Mouse (Mus musculus) hindbrain, postnatal 0 days (tissue): ENCODE results near the gene Frk. TPM values are rescaled to one million over a fixed set of nuclear protein-coding genes. Genes with fewer than 3 reads are reported as not detected.

Source experiments
- ATAC-seq: fragments of 200-750 bp; cut with Nextera tagmentation; 2 replicates; pipeline ENCODE4 v1.8.0; 2017; ENCODE audit warnings: mild to moderate bottlenecking, moderate TSS enrichment, moderate library complexity
- DNase-seq: peaks from one replicate; pipeline ENCODE4 v3.0.0-alpha.2; 2015; ENCODE audit warnings: low spot score
- H3K27ac ChIP-seq: fragments of 300-500 bp; sonication (generic); 2 replicates; pipeline ENCODE4 v1.5.1; 2014; ENCODE audit warnings: mild to moderate bottlenecking
- H3K27me3 ChIP-seq: fragments of 300-500 bp; sonication (generic); 2 replicates; pipeline ENCODE4 v1.6.1; 2014; ENCODE audit warnings: low read length, mixed read lengths; ENCODE audit not compliant: insufficient read depth
- H3K36me3 ChIP-seq: fragments of 300-500 bp; sonication (generic); 2 replicates; pipeline ENCODE4 v1.6.1; 2014; ENCODE audit warnings: low read length, mixed read lengths; ENCODE audit not compliant: insufficient read depth
- H3K4me1 ChIP-seq: fragments of 300-500 bp; sonication (generic); 2 replicates; pipeline ENCODE4 v1.6.1; 2014; ENCODE audit warnings: antibody characterized with exemption, low read length, mixed read lengths; ENCODE audit not compliant: insufficient read depth
- H3K4me2 ChIP-seq: fragments of 300-500 bp; sonication (generic); 2 replicates; pipeline ENCODE4 v1.6.1; 2014; ENCODE audit warnings: low read depth, mild to moderate bottlenecking, low read length, moderate library complexity, mixed read lengths
- H3K4me3 ChIP-seq: fragments of 300-500 bp; sonication (generic); 2 replicates; pipeline ENCODE4 v1.5.1; 2014; ENCODE audit warnings: low read length
- H3K9ac ChIP-seq: fragments of 300-500 bp; sonication (generic); replicated peaks from 2 replicates; pipeline ENCODE4 v1.6.1; 2014; ENCODE audit warnings: mild to moderate bottlenecking, low read length, moderate library complexity, mixed read lengths
- H3K9me3 ChIP-seq: fragments of 300-500 bp; sonication (generic); 2 replicates; pipeline ENCODE4 v1.6.1; 2016; ENCODE audit warnings: low read length, mixed read lengths
- CTCF ChIP-seq: IDR thresholded peaks from 2 replicates; pipeline ENCODE4 v1.5.1; 2016; ENCODE audit warnings: antibody characterized with exemption, control low read depth, low read depth
- WGBS: fragments of 180-500 bp; shearing (Covaris S2); extraction: QIAGEN DNeasy Blood & Tissue Kit; methylation state at CpG from one replicate; pipeline ENCODE4 v1.1.7; 2014; 5-methylcytosine and 5-hydroxymethylcytosine counted together
- polyA plus RNA-seq: library from polyadenylated mRNA; unstranded; fragments of >200 nt; fragmentation: Nextera tagmentation; extraction: Ambion mirVana; gene quantifications from 2 replicates; pipeline ENCODE4 v1.2.1, GENCODE M21; 2015
- total RNA-seq: library from RNA; depleted of rRNA; stranded (reverse); fragments of >200 nt; gene quantifications from 2 replicates; pipeline ENCODE4 v1.2.3, GENCODE M21; 2014

Gene Frk
- total and polyA plus RNA-seq, 2 experiments from 2014 or later, result 0.58 to 0.74 TPM

DNA sequence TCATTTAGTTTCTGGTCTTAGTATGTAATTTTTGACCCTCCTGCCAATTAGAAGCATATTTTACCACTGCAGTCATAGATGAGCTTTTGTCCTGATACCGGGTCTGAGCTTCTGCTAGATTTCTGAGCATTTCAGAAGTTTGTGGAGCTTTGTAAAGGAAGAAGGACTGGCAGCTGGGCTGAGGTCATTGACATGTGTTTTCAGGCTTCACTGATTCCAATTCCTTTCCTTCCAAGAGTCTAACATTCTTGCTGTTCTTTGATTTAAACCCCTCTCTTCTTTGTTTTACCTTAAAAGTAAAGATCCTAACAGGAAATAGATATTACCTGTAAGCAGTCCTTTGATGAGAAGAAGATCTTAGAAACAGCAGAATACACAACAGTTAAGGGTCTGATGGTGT, 48.6 kb downstream of the Frk start:
- Histone ChIP-seq H3K4me1 (no peaks in the 10 kb centered on the region), H3K4me2 (no peak overlapping the region), H3K36me3 (no peaks in the 10 kb centered on the region), H3K4me3 (no peak overlapping the region), H3K9me3 (no peaks in the 10 kb centered on the region), H3K27me3 (no peaks in the 10 kb centered on the region), H3K9ac (no peak overlapping the region), H3K27ac (no peak overlapping the region)
- ATAC-seq, result no peak
- DNase-seq, result no peak
- no peak for TF ChIP-seq CTCF
- WGBS, result 57% methylated on average over 1 of the region's 1 CpGs

DNA sequence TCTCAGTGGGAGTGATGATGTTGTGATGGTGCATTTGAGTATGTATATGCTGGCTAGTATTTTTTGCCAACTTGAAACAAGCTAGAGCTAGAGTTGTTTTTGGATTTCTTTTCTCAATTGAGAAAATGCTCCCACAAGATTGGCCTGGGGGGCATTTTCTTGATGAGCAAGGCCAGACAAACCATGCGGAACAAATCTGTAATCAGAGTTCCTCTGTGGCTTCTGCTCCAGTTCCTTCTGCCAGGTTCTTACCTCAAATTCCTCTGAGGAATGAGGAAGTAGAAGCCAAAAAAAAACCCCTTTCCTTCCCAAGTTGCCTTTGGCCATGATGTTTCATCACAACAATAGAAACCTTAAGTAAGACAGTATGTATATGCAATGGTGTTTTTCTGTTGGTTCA, 49.3 kb downstream of the Frk start:
- ATAC-seq (no peak), DNase-seq (peak; percentile 17)
- no peak for TF ChIP-seq CTCF
- no peaks in the 10 kb centered on the region for H3K36me3 ChIP-seq
- H3K27me3 ChIP-seq, result no peaks in the 10 kb centered on the region
- no peak overlapping the region for H3K4me2 ChIP-seq
- no peak overlapping the region for H3K27ac ChIP-seq
- no peaks in the 10 kb centered on the region for H3K4me1 ChIP-seq
- H3K9ac ChIP-seq, result no peak overlapping the region
- H3K9me3 ChIP-seq, result no peaks in the 10 kb centered on the region
- H3K4me3 ChIP-seq, result no peak overlapping the region
- 79% methylated on average over 1 of the region's 1 CpGs for WGBS

GRCm38 (mm10) chr10:34540687-34541086, 57.5 kb downstream of the Frk start:
- Histone ChIP-seq H3K27ac (no peak overlapping the region), H3K9me3 (no peaks in the 10 kb centered on the region), H3K4me3 (no peak overlapping the region), H3K36me3 (no peaks in the 10 kb centered on the region), H3K9ac (no peak overlapping the region), H3K27me3 (no peaks in the 10 kb centered on the region), H3K4me2 (no peak overlapping the region), H3K4me1 (no peaks in the 10 kb centered on the region)
- ATAC-seq, result no peak
- TF ChIP-seq CTCF, result no peak
- no peak for DNase-seq
- WGBS, result 76% methylated on average over 2 of the region's 2 CpGs

GRCm38 (mm10) chr10:34541717-34542490, 58.7 kb downstream of the Frk start:
- H3K4me3 ChIP-seq, result no peak overlapping the region
- no peak overlapping the region for H3K4me2 ChIP-seq
- no peaks in the 10 kb centered on the region for H3K27me3 ChIP-seq
- no peak overlapping the region for H3K9ac ChIP-seq
- no peak for DNase-seq
- no peaks in the 10 kb centered on the region for H3K36me3 ChIP-seq
- H3K9me3 ChIP-seq, result no peaks in the 10 kb centered on the region
- WGBS, result 84% methylated on average over 3 of the region's 3 CpGs
- ATAC-seq, result no peak
- no peak overlapping the region for H3K27ac ChIP-seq
- no peaks in the 10 kb centered on the region for H3K4me1 ChIP-seq
- TF ChIP-seq CTCF, result no peak

DNA sequence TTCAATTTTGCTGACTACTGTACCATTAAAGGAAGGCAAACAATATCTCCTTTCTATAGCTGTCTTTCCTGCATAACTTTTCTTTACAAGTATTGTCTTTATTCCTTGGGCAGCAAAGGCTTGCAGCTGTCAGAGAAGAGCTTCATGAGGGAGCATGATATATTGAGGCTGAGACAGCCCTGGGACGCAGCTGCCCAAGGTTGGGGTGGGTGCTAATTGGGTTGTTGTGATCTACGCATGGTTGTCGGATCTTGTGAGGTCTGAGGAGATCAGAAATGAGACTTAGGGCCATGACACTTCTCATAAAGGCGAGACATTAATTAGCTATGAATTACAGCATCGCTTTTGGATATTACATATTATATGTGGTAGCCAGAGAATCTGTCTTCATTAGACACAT, 67.4 kb downstream of the Frk start:
- Histone ChIP-seq H3K9me3 (no peaks in the 10 kb centered on the region), H3K27me3 (no peaks in the 10 kb centered on the region), H3K4me3 (no peak overlapping the region), H3K4me1 (no peaks in the 10 kb centered on the region), H3K4me2 (no peak overlapping the region), H3K9ac (no peak overlapping the region), H3K36me3 (no peaks in the 10 kb centered on the region), H3K27ac (no peak overlapping the region)
- TF ChIP-seq CTCF, result no peak
- WGBS, result 73% methylated on average over 5 of the region's 5 CpGs
- DNase-seq (no peak), ATAC-seq (no peak)

GRCm38 (mm10) chr10:34551636-34552035, 68.4 kb downstream of the Frk start:
- WGBS, result 86% methylated on average over 5 of the region's 5 CpGs
- Histone ChIP-seq H3K4me3 (no peak overlapping the region), H3K27ac (no peak overlapping the region)

DNA sequence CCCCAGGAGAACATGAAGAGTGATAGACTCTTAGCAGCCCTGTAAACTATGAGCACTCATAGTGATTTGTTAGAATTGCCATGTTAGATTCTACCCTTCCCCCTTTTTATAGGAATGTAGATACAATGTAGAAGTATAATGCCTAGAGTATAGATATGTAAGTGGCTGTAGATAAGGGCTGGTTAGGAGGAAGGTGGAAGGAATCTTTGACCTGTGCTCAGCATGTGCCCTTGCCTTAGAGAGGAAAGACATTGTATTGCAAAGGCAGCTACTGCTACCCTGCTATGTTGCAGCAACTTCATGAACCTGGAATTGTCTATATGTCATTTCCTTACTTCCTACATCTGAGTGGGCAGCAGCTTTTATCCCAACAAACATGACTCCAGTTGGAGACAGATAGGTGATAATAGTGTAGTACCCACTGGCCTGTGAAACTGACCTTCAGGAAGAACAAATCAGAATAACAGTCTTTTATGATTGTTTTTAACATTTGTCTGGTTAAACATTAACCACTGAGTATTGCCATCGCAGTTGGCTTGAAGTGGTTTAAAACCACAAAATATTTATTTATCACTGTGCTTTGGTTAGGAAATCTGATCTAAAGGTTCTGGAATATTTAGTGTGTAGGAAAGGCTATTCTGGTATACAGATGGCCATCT, 80.4 kb downstream of the Frk start:
- Histone ChIP-seq H3K4me2 (no peak overlapping the region), H3K9ac (no peak overlapping the region), H3K27me3 (no peaks in the 10 kb centered on the region), H3K4me3 (no peak overlapping the region), H3K36me3 (no peaks in the 10 kb centered on the region), H3K27ac (no peak overlapping the region), H3K4me1 (no peaks in the 10 kb centered on the region), H3K9me3 (no peaks in the 10 kb centered on the region)
- no peak for TF ChIP-seq CTCF
- ATAC-seq (no peak), DNase-seq (no peak)
- WGBS, result 90% methylated on average over 1 of the region's 1 CpGs

More at GRCm38 (mm10) chr10:34551636-34552035, 68.4 kb downstream of the Frk start:
- no peak for ATAC-seq
- no peak overlapping the region for H3K4me2 ChIP-seq
- no peak for TF ChIP-seq CTCF
- H3K9ac ChIP-seq, result no peak overlapping the region
- H3K9me3 ChIP-seq, result no peaks in the 10 kb centered on the region
- no peaks in the 10 kb centered on the region for H3K4me1 ChIP-seq
- DNase-seq, result no peak
- H3K27me3 ChIP-seq, result no peaks in the 10 kb centered on the region
- no peaks in the 10 kb centered on the region for H3K36me3 ChIP-seq
